Mouse (Mus musculus) CD8-positive naive resting alpha-beta T cell, adult 2 months (primary cell): ENCODE measurements around the gene Nanos2.
A peak's percentile ranks its signal among the peaks of the same experiment; 100 is the strongest.

Experiments
- DNase-seq, 2 experiments: peaks; one replicate each; pipeline ENCODE4 v3.0.0; 2022; ENCODE audit warnings: low read depth in 2 of 2, low spot score in 2 of 2

Nanos2 gene

GRCm38 (mm10) chr7:19016042-19016441, 28.8 kb downstream of the Nanos2 start:
- DNase-seq = no peak

GRCm38 (mm10) chr7:19017909-19018308, 30.7 kb downstream of the Nanos2 start:
- no peak for DNase-seq

DNA sequence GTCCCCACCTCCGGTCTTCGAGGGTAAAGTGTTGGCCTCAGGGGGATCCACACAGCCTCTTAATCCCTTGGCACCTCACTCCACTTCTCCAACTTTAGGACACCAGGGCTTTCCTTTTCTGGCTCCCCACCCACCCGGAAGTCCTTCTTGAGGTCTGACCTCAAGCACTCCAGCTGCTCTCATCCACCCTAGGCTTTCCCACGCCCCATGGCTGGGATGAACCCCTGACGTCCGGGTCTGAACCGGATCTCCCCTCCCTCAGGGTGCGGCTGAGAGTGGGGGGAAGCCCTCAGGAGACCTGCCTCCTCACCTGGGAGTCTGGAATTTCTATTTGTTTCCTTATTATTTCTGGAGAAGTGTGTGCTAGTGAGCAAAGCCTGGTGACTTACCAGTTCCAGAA, 33.8 kb downstream of the Nanos2 start:
- DNase-seq = no peak

DNA sequence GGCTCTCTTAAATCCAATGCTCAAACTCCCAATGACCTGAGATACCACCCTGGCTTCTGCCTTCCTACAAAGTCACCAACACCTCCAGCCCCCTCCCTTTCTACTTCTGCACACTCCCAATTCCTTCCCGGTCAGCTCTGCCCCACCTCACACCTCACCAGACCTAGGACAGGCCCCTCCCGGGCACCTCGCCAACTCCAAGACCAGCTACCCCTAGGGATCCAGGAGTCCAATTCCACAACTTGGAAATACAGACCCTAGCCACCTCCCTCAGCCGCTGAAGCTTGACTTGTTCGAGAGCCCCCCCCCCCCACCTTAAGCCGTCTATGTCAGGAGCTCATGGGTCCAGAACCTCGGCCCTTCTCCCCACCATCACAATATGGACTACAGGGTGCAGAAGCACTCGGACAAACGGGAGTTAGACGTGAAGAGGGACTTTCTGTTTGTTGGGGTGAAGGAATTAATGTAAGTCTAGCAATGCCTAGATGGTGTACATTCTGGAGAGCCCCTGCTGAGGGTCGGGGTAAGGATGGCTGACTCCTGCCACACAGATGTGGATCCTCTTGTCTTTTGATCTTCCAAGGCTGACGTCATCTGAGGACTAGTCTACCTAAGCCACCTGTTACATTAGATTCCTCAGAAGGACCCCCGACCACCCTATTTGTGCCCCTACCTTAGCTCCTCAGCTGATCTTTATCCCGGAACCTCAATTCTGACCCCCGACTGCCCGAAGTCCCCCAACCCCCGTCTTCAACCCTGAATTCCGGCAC, 35.2 kb downstream of the Nanos2 start:
- DNase-seq = no peak

DNA sequence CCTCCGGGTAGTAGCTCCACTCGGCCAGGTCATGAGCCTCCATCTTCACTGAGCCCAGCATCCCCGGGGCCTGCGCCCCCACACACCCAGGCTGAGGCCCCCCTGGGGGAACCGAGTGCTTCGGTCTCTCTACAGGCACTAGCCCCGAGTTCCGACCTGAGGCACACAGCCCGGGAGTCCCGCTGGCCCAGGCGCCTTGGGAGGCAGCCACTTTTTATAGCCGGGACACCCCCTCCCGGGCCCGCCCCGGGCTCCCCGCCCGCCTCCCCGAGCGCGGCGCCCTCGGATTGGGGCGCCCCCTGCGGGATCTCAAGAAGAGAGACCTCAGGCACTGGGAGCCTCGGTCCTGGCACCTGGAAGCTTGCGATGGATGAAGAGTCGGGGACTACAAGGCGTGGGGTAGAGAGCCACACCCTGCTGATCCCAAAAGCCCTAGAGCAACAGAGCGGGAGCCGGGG, 36.2 kb downstream of the Nanos2 start, which contains the start of gene Foxa3:
Gene Foxa3 (minus strand): TSS at position 182 of the 458 bp plus-strand sequence.
- DNase-seq = peak in 1 of 2 experiments; percentile 29

- DNase-seq = peak; percentile 93
Observed at GRCm38 (mm10) chr7:19024096-19024506, 36.9 kb downstream of the Nanos2 start, which contains the start of gene Sympk. Sympk (plus strand) TSS chr7:19024377.

DNA sequence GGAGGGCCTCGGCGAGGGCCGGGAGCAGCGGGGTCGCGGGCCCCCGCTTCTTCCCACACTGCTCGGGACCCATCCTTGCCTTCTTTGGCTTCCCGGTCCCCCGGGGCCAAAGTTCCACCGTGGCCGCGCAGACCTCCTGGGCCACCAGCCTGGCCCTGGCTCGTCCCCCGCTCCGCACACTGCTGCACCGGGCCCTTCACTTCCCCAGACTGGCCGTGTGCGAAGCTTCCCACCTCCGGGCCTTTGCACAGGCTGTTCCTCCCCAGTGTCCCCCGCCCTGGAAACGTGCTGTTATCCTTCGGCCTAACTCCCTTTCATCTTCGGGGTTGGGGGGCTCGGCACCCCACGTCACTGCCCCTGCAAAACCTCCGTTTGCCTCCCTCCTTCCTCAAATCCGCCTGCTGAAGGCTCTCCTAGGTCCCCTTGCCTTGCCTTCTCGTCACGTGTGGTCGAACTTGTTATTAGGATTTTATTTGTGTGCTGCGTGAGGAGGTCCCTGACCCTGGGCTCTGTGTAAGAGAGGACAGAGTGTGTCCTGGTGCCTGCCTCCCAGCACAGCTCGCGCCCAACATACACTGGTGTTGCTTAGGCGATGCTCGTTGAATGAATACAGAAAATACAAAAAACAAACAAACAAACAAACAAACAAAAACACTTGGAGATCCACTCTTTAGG, 37.5 kb downstream of the Nanos2 start:
- DNase-seq = peak in 1 of 2 experiments; percentile 20

- no peak for DNase-seq
Observed at GRCm38 (mm10) chr7:19028067-19028466, 40.9 kb downstream of the Nanos2 start.

- peak; percentile 35 to 53 for DNase-seq
Observed at GRCm38 (mm10) chr7:19029084-19029653, 42.0 kb downstream of the Nanos2 start.

DNA sequence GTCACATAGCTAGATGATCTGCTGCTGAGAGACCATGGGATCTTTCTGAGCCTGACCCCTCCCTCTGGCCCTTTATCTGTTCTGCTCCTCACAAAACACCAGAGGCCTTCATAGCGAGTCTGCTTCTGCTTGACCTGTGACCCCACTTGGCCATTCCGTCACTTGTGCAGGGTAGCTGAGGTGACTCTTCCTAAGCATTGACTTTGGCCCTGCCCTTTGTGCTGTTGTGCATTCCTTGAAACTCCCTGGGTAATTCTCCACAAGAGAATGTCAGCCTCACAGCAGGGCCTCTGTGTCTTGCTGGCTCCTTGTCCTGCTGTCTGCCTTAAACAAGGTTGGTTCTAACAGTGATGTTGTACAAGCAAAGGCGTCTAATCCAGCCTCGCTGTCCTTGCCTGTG, 44.4 kb downstream of the Nanos2 start:
- no peak for DNase-seq
